Mouse (Mus musculus) left cerebral cortex, adult 11 months (tissue): ENCODE results near the gene Map2k2.
"Not testable (repeated sequence)": the region's sequence is repeated elsewhere in the genome, so short reads cannot be mapped to it uniquely, and the experiment has no call there.

Source experiments
- DNase-seq: peaks from one replicate; pipeline ENCODE4 v3.0.0; 2022; ENCODE audit warnings: low spot score

The Map2k2 gene

DNA sequence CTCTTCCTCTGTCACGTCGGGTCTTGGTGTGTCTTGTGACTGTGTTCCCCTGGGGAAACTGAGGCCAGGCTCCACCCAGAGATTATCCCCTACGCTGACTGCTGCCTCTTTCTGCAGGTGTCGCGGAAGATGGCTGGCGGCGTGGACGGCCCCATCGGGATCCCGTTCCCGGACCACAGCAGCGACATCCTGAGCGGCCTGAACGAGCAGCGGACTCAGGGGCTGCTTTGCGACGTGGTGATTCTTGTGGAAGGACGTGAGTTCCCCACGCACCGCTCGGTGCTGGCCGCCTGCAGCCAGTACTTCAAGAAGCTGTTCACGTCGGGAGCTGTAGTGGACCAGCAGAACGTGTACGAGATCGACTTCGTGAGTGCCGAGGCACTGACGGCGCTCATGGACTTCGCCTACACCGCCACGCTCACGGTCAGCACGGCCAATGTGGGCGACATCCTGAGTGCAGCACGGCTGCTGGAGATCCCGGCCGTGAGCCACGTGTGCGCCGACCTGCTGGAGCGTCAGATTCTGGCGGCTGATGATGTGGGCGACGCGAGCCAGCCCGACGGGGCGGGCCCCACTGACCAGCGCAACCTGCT is 38.2 kb downstream of the Map2k2 start:
- no peak for DNase-seq

DNA sequence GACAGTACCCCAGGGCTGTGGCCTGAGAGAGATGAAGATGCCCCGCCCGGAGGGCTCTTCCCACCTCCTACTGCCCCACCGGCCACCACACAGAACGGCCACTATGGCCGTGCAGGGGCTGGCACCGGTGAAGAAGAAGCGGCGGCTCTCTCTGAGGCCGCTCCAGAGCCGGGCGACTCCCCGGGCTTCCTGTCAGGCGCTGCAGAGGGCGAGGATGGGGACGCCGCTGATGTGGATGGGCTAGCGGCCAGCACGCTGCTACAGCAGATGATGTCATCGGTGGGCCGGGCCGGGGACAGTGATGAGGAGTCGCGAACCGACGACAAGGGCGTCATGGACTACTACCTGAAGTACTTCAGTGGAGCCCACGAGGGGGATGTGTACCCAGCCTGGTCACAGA is 39.0 kb downstream of the Map2k2 start:
- no peak for DNase-seq

DNA sequence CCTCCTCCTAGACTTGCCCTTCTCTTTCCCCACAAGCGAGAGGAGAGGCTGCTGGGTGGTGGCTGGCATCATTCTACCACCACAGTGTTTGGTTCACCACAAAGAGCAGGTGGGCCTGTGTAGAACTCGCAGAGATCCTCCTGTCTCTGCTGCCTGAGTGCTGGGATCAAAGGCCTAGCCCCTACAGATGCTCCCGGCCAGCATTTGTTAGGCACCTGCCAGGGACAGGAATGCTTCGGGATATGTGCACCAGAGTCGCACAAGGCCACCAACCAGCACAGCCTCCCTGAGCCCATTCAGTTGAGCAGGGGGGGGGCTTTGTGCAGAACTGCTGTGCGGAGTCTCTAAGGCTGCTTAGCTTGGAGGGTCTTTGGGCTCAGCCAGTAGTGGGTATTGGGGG is 39.6 kb downstream of the Map2k2 start:
- DNase-seq, result no peak

DNA sequence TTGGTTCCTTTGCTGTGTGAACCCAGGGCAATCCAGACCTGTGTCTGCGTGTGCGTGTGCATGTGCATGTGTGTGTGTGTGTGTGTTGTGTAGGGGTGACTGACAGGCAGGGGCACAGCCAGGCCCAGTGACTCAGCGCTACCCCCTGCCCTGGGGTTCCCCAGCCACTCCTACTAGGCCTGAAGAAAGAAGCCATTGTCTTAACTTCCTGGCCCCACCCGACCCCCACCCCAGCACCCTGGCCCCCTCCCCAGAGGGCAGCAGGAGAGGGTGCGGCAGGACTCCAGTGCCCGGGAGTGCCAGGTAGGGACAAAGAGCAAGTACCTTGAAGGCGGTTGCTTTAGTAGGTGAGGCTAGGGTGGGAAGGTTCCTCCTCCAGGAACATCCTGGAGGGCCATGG is 40.1 kb downstream of the Map2k2 start:
- DNase-seq, result no peak

DNA sequence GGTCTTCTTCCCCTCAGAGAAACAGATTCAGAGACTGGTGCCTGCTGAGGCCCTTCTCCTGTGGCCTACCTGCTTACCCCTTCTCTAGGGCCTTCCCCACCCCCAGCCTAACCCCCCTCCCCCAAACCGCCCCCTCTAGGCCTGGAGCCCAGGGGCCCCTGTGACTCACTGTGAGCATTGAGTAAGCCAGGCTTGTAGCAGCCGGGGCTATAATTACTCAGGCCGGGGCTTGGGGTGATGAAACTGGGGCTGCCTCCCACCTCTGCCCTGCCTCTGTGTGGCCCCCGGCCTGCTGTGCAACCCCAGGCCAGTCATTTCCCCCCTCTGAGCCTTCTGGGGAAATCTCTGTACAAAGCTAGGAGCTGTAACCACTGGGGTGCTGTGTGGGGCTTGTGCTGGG is 40.6 kb downstream of the Map2k2 start:
- no peak for DNase-seq

DNA sequence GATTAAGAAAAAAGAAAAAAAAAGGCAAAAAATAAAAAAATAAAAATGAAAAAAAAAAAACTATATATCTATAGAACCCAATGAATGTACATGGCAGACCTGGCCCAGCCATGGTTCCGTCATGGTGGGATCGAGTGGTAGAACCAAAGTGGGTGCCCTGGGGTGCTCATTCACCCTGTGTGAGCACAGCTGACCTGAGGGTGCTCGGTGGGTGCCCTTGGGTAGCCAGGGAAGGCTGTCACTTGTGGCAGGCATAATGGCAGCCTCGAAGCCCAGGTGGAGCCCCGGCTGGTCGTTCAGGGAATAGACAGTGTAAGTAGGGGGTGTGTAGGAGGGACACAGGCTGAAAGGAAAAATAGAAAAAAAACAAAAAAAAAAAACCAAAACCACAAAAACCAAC is 45.5 kb downstream of the Map2k2 start:
- DNase-seq, result no peak

DNA sequence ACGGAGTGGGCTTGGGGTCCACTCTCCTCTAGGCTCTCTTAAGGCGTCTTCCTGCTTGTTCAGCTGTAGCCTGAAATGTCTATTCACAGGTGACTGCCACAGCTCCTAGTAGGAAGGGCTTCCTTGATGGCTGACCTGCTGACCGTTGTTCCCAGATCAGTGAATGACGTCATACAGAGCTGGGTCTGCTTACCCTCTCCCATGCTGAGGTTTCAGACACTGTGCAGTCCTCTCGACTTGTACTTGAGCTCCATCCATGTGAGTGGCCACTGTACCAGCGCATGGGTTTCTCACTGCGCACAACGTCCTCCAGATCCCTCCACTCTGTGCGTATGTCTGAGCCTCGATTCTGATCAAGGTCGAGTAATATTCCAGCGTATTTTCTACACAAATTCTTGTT is 46.9 kb downstream of the Map2k2 start:
- DNase-seq, result no peak

DNA sequence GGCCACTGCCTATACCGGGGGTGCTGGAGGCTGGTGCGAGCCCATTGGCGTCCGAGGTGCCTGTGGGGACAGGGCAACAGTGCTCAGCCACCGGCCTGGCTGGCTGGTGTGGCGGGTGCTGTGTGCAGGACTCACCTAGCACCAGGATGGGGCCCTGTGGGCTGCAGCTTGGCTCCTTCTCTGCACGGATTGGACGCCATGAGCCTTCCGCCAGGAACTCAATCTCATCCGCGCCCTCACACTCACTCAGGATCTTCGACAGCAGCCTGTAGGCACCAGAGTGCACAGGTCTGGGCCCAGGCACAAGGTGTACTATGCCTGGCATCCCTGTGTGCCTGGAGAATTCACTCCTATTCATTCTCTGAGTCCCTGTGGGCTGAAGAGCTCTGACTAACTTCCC is 48.6 kb downstream of the Map2k2 start:
- no peak for DNase-seq

DNA sequence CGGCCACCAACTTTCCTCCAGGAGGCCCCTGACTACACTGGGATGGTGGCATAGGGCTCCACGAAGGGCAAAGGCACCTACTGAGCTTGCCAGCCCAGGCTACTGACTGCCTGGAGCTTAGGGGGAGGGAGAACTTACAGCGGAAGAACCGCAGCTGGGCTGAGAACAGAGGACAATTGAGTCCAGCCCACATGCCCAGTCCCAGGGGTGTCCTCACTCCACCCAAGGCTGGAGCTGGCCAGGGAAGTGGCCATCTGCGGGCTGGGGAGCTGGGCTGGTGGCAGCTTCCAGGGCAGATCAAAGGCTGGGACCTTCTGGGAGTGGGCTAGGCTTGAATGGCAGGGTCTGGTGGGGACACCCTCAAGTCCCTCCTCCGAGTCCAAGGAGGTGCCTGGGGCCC is 49.0 kb downstream of the Map2k2 start:
- no peak for DNase-seq

DNA sequence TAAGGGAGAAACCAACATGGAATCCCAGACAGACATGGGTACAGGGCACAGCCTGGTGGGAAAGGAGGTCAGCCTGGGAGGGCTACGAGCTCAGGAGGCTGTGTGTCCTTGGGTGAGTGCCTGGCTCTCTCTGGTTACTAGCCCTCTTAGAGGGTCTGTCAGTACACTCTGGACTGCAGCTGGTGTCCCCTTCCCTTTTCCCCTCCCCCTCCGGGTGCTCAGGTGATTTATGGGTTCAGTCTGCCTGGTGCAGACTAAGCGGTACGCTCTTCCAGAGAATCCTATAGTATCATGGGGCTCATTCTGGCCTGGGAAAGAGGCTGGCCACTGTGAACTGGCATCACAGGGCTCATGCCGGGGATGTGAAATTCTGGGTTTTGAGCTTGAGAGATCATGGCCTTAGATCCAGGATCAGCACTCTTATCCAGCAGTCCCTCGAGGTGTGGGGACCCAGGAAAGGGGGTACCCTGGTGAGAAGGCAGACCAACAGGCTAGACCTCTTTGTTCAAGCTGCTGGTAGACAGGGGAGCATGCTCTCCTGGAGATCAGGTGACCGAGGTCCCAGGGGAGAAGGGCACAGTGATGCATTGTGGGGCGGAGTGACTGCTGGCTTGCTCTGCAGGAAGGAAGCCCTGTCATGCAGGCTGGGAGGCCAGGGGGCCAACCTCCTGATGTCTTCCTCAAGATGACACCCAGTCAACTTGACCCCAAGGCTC is 56.0 kb downstream of the Map2k2 start:
- DNase-seq, result no peak

DNA sequence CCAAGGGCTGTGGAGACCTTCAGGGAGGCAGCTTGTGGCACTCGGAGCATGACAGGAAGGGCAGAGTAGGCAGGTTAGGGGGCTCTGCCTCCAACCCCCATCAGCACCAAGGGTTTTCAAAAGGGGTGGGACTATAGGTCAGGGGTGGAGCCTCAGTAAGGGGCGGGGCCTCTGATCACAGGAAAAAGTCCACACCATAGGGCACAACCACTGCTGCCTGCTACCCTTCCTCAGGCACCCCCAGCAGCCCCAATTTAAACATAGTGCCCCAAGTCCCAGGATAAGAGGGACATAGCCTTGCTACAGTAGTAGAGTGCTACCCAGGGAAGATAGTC is 56.6 kb downstream of the Map2k2 start:
- DNase-seq, result no peak

DNA sequence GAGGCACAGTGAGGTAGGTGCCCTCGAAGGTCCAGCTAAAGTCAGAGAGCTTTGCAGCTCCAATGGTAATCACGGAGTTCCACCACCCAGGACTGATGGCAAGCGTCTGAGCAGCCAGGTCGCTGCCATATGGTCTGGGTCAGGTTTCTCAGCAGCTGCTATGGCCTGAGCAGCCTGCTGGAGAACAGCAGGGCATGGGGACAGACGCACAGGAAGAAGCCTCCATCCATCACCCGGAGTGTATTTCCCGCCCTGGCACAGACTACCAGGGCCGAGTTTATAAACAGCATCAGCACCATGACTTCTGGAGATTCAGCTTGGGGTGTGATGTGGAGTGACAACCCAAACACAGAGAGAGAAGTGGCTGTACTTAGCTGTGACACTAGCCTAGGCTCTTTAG is 59.4 kb downstream of the Map2k2 start:
- DNase-seq, result no peak

DNA sequence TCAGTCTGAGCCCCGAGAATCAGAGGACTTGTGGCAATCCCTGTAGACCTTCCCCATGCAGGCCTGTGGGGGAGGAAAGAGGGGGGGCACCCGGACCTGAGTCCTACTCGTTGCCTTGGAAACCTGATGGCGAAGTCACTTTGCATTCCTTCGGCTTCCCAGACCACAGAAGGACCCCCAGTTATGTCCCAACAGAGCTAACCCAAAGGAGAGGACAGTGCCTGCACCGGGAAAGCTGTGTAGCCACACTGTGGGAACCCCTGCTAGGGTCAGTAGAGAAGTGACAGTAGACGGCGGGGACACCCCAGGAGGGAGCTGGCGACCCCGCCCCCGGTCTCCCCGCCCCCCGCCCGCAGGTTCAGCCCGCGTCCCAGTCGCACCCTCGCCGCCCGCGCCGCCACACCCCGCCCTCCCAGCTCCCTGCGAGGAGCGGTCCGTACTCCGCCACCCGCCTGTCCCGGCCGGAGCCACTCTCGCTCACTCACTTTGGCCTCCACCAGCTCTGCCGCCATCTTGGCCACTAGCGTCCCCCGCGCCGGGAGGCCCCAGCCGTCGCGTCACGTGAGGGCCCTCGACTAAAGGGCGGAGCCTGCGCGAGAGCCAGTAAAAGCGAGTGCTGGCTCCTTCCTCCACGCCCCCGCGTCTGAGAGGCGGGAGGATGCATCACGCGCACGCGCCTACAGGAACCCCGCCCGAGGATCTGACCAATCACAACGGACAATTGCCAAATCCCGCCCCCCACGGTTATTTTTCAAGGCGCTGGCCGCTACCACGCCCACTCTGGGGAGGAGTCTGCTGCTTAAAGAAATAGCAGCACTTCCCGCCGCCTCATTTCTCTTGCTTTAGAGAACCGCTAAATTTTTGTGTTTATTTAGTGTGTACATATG is 61.7 kb downstream of the Map2k2 start, which contains the start of gene Pias4:
TSS of gene Pias4 (minus strand) at position 724 of the 887 bp plus-strand sequence.
- peak; percentile 100 for DNase-seq

DNA sequence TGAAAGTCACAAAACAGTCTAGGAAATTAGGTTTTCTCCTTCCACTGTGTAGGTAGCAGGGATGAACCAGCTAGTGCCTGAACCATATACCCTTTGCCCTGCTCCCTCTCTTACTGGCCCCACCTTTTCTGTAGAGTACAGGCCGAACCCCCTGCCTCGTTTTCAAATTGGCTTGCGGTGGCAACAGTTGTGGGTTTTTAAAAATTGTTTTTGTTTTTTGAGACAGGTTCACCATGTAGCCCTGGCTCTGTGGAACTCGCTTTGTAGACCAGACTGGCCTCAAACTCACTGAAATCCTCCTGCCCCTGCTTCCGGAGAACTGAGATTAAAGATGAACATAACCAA is 62.3 kb downstream of the Map2k2 start:
- DNase-seq, result no peak

DNA sequence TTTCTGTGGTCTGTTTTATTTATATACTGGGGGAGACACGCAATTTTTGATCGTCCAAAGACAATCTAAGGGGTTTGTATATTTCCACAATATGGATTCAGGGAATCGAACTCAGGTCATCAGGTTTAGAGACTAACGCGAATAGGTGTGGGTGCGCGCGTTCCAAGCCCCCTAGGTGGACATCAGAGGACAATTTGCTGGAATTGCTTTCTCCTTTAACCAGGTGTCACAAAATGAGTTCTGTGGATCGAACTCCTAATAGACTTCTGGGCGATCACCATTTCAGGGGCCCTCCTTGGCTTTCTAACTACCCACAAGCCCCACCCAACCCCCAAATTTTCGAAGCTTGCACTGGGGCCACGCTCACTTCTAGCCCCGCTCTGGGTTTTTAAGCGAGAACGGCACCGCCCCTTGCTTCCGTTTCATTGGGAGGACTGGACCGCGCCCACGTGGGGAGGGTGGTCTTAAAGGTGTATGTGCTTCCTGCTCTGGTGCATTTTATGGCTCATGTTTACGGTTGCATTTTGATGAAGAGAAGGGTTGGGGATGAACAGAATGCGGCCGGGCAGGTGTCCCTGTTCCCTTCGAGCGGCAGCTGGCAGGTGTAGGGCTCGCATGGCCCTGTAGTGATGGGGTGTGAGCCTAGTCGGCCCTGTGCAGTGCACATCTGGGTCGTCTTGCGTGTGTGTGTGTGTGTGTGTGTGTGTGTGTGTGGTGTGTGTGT is 63.0 kb downstream of the Map2k2 start:
- DNase-seq, result peak; percentile 72

DNA sequence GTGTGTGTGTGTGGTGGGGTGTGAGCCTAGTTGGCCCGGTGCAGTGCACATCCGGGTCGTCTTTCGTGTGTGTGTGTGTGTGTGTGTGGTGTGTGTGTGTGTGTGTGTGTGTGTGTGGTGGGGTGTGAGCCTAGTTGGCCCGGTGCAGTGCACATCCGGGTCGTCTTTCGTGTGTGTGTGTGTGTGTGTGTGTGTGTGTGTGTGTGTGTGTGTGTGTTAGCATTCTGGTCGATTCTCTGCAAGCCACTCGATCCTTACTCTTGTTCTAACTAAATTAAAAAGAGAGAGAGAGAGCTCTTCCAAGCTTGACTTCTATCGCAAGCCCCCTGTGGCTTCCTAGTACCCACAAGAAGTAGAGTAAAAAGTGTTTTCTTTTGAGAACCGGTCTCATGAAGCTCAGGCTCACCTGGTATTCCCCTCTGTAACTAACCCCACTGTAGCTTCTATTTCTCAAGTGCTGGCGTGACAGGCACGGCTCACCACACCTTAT is 63.7 kb downstream of the Map2k2 start:
- DNase-seq, result not testable (repeated sequence)

DNA sequence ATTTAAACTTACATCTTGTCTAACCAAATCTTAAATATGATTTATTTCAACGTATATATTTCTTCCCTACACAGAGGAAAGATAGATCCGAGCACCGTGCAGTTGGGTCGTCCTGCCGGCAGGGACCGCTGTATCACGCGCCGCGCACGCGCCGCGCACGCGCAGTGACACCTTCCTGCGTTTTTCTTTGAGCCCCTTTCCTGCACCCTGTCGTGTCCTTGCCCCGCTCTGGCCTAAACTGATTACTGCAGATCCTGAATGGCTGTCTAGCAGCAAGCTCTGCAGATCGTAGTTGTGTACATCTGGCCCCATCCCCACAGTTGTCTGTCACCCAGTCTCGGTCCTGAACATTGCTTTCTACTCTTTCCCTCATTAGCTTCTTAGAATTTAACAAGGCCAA is 67.4 kb downstream of the Map2k2 start:
- no peak for DNase-seq

DNA sequence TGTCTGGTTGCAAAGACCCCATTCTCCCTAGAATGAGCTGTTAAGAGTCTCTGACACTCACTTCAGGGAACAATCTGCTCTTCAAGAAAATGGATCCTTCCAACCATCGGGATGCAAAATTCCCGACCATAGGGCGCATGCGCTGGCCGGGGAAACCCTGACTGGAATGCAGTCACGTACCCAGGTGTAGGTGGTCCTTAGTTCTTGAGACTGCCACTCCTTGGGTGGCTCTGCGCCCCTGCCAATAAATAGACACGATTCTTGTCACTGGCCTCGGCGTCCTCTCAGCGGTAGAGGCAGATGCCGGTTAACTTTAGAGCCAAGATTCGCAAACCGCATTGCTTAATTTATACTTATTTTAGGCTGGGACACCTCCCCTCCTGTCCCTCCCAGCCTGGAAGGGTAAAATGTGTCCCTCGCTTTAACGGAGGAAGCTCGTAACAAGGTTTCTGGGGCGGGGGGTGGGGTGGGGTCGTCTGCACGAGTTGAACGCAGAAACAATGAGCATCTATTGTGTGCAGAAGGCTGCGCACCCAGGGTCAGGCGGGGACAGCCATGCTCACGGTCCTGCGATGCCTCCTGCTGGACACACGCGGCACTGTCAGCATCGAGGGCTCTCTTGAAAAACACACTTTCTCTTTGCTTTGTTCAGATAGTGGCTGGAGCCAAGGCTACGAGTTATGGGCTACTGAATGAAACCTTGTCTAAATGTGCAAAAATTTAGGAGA is 69.1 kb downstream of the Map2k2 start:
- peak; percentile 82 for DNase-seq

DNA sequence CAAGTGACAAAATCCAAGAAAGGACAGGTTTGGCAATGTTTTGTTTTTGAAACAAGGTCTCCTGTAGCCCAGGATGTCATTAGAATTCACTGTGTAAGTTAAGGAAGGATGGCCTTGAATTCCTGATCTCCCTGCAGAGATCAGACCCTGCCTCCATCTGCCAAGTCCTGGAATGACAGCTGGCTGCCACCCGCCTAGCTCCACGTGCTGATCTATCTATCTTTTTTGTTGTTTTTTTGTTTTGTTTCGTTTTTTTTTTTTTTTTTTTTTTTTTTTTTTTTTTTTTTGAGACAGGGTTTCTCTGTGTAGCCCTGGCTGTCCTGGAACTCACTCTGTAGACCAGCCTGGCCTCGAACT is 69.6 kb downstream of the Map2k2 start:
- DNase-seq, result not testable (repeated sequence)

DNA sequence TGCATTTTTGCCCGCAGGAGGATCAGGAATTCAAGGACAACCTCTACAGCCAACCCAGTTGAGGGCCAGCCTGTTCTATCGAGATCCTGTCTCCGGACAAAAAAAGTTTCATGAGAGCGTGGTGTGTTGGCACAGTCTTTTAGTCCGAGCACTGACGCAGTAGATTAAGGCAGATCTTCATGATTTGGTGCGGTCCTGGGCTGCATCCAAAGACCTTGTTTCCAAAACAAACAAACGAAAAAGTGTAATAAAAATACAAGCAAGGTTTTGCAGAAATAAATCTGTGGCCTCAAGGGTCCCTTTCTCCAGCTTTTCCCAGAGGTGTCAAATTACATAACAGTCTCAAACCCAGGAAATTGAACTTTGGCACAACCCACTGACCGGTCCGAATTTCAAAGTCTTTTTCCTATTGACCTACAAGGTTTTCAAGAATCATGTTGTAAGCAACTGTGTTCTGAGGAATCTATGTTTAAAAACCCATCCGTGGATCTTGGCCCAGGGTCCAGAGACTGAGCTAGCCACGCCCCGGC is 70.3 kb downstream of the Map2k2 start:
- no peak for DNase-seq

DNA sequence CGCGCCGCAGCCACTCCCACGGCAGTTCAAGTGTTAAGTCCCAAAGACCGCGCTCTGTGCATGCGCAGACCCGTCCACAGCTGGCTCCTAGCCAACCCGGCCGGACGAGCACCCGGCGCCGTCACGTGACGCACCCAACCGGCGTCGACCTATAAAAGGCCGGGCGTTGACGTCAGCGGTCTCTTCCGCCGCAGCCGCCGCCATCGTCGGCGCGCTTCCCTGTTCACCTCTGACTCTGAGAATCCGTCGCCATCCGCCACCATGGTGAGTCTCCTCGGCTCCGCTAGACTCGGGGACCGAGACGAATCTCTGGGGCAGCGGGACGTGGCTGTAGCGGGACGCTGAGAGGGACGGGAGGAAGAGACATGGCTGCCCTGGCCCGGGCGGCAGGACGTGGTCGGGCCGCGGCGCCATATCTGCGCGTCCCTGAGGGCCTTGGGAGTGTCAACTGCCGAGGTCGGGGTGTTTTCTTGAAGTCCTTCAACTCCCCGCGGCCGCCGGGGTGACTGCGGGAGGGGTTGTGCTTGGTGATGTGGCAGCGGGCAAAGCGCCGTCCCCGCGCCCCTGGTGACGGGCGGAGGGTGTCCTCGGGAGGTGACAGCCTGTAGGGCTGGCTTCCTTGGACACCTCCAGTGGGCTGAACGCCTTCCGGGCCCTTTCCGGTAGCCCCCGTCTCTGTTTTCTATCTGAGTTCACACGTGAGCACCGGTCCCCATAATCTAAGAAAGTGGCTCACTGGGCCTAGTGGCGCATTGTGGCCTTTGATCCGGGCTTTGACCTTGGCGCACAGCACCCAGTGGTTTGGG is 71.0 kb downstream of the Map2k2 start, which contains the start of gene Eef2:
TSS of gene Eef2 (plus strand) at position 166 of the 806 bp plus-strand sequence.
- DNase-seq, result peak; percentile 97
